Mouse (Mus musculus) liver, embryonic 11.5 days (tissue): ENCODE results near the gene Tent2. TPM values are rescaled to one million over a fixed set of nuclear protein-coding genes. Genes with fewer than 3 reads are reported as not detected.

Experiments used
- ATAC-seq: fragments of 200-750 bp; cut with Nextera tagmentation; replicated peaks from 2 replicates; pipeline ENCODE4 v1.8.0; 2017; ENCODE audit warnings: moderate number of reproducible peaks, mild to moderate bottlenecking, moderate TSS enrichment, moderate library complexity; ENCODE audit not compliant: low FRiP score
- DNase-seq: peaks from one replicate; pipeline ENCODE4 v3.0.0-alpha.2; 2017; ENCODE audit warnings: low spot score
- H3K27ac ChIP-seq: fragments of 300-500 bp; sonication (generic); 2 replicates; pipeline ENCODE4 v1.5.1; 2014; ENCODE audit warnings: mild to moderate bottlenecking, low read depth, low read length, control low read depth
- H3K27me3 ChIP-seq: fragments of 300-500 bp; sonication (generic); replicated peaks from 2 replicates; pipeline ENCODE4 v1.6.1; 2014; ENCODE audit warnings: low read length, mixed read lengths; ENCODE audit not compliant: control insufficient read depth, insufficient read depth
- H3K36me3 ChIP-seq: fragments of 300-500 bp; sonication (generic); 2 replicates; pipeline ENCODE4 v1.6.1; 2014; ENCODE audit warnings: mild to moderate bottlenecking, low read length, moderate library complexity, mixed read lengths; ENCODE audit not compliant: control insufficient read depth, insufficient read depth
- H3K4me1 ChIP-seq: fragments of 300-500 bp; sonication (generic); replicated peaks from 2 replicates; pipeline ENCODE4 v1.6.1; 2014; ENCODE audit warnings: low read length, mixed read lengths; ENCODE audit not compliant: control insufficient read depth, insufficient read depth
- H3K4me2 ChIP-seq: fragments of 300-500 bp; sonication (generic); 2 replicates; pipeline ENCODE4 v1.6.1; 2014; ENCODE audit warnings: mild to moderate bottlenecking, control low read depth, moderate library complexity
- H3K4me3 ChIP-seq: fragments of 300-500 bp; sonication (generic); 2 replicates; pipeline ENCODE4 v1.5.1; 2014; ENCODE audit warnings: low read depth, low read length, control low read depth
- H3K9ac ChIP-seq: fragments of 300-500 bp; sonication (generic); 2 replicates; pipeline ENCODE4 v1.6.1; 2014; ENCODE audit warnings: low read depth, low read length, control low read depth
- H3K9me3 ChIP-seq: fragments of 300-500 bp; sonication (generic); 2 replicates; pipeline ENCODE4 v1.6.1; 2016; ENCODE audit warnings: low read length, inconsistent platforms, mixed read lengths; ENCODE audit not compliant: control insufficient read depth
- WGBS: fragments of 180-500 bp; shearing (Covaris S2); extraction: QIAGEN DNeasy Blood & Tissue Kit; methylation state at CpG from one replicate; pipeline ENCODE4 v1.1.7; 2014; 5-methylcytosine and 5-hydroxymethylcytosine counted together
- polyA plus RNA-seq: library from polyadenylated mRNA; unstranded; fragments of >200 nt; fragmentation: Nextera tagmentation; extraction: Ambion mirVana; gene quantifications from 2 replicates; pipeline ENCODE4 v1.2.1, GENCODE M21; 2014

The Tent2 gene
- polyA plus RNA-seq, 1 experiment from 2014 or later, result 65.8 TPM

DNA sequence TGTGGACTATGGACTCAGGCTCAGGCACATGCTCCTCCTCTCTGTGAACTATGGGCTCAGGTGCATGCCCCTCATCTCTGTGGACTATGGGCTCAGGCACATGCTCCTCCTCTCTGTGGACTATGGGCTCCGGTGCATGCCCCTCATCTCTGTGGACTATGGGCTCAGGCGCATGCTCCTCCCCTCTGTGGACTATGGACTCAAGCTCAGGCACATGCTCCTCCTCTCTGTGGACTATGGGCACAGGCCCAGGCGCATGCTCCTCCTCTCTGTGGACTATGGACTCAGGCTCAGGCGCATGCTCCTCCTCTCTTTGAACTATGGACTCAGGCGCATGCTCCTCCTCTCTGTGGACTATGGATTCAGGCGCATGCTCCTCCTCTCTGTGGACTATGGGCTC is 95.5 kb downstream of the Tent2 start:
- no peaks in the 10 kb centered on the region for H3K9me3 ChIP-seq
- no peaks in the 10 kb centered on the region for H3K27me3 ChIP-seq
- 87% methylated on average over 6 of the region's 6 CpGs for WGBS
- no peak overlapping the region for H3K27ac ChIP-seq
- no peak for ATAC-seq
- H3K4me1 ChIP-seq, result no peaks in the 10 kb centered on the region
- H3K36me3 ChIP-seq, result no peaks in the 10 kb centered on the region
- no peak overlapping the region for H3K4me3 ChIP-seq
- no peak overlapping the region for H3K9ac ChIP-seq
- no peak for DNase-seq
- H3K4me2 ChIP-seq, result no peak overlapping the region

Other genes starting within 250 kb of the Tent2 start
- 0.04 and 0.12 TPM in 2 replicates for gene Cmya5, start 47.7 kb downstream of the Tent2 start, polyA plus RNA-seq
- gene Homer1, start 107.2 kb upstream of the Tent2 start, polyA plus RNA-seq, result 6.5 and 8.5 TPM in 2 replicates